Mouse (Mus musculus) MEL (cell line): ENCODE measurements around the gene S1pr3. TPM values are rescaled to one million over a fixed set of nuclear protein-coding genes. Genes with fewer than 3 reads are reported as not detected.

Source experiments
- DNase-seq: peaks from one replicate; pipeline ENCODE4 v3.0.0; 2011; ENCODE audit warnings: low read depth, low spot score
- H3K27ac ChIP-seq: 2 replicates; pipeline ENCODE4 v1.5.1; 2012; ENCODE audit warnings: low read depth, mild to moderate bottlenecking, control low read depth, low read length, moderate library complexity; ENCODE audit not compliant: control insufficient read depth
- H3K27me3 ChIP-seq, 2 experiments: fragments of 150-350 bp in 1 of 2; sonication (generic) in 1 of 2; 2 replicates each; pipeline ENCODE4 v1.6.1; 2012; ENCODE audit warnings: low read length in 2 of 2, mild to moderate bottlenecking in 2 of 2, improper control_type of control experiment in 1 of 2, moderate library complexity in 1 of 2; ENCODE audit not compliant: insufficient read depth in 2 of 2, control insufficient read depth in 1 of 2
- H3K36me3 ChIP-seq, 2 experiments: 2 replicates each; pipeline ENCODE4 v1.6.1; 2012 to 2014; ENCODE audit warnings: low read length in 2 of 2, improper control_type of control experiment in 1 of 2, inconsistent platforms in 1 of 2, mild to moderate bottlenecking in 1 of 2; ENCODE audit not compliant: insufficient read depth in 2 of 2, control insufficient read depth in 1 of 2
- H3K4me1 ChIP-seq, 2 experiments: fragments of 150-350 bp in 1 of 2; sonication (generic) in 1 of 2; 2 replicates each; pipeline ENCODE4 v1.6.1; 2012; ENCODE audit warnings: low read length in 2 of 2, improper control_type of control experiment in 1 of 2, mild to moderate bottlenecking in 1 of 2; ENCODE audit not compliant: insufficient read depth in 2 of 2, control insufficient read depth in 1 of 2
- H3K4me3 ChIP-seq, 2 experiments: fragments of 150-350 bp in 1 of 2; sonication (generic) in 1 of 2; 2 replicates each; pipeline ENCODE4 v1.5.1; 2012; ENCODE audit warnings: low read depth in 2 of 2, low read length in 2 of 2, mild to moderate bottlenecking in 2 of 2, moderate library complexity in 2 of 2, control low read depth in 1 of 2, improper control_type of control experiment in 1 of 2; ENCODE audit not compliant: control insufficient read depth in 1 of 2, insufficient read depth in 1 of 2
- H3K79me2 ChIP-seq: 2 replicates; pipeline ENCODE4 v1.6.1; 2012; ENCODE audit warnings: mild to moderate bottlenecking, low read length, moderate library complexity; ENCODE audit not compliant: control insufficient read depth, poor library complexity, insufficient read depth
- H3K9ac ChIP-seq: 2 replicates; pipeline ENCODE4 v1.6.1; 2012; ENCODE audit warnings: low read depth, mild to moderate bottlenecking, control low read depth, low read length, moderate library complexity; ENCODE audit not compliant: control insufficient read depth, poor library complexity, severe bottlenecking
- H3K9me3 ChIP-seq: fragments of 150-350 bp; sonication (generic); replicated peaks from 2 replicates; pipeline ENCODE4 v1.6.1; 2012; ENCODE audit warnings: mild to moderate bottlenecking, low read length, improper control_type of control experiment, moderate library complexity; ENCODE audit not compliant: insufficient read depth
- ELF1 ChIP-seq: IDR thresholded peaks from 2 replicates; pipeline ENCODE4 v1.6.1; 2014; ENCODE audit warnings: low read depth, mild to moderate bottlenecking, inconsistent platforms, low read length, improper control_type of control experiment, moderate library complexity
- ETS1 ChIP-seq: IDR thresholded peaks from 2 replicates; pipeline ENCODE4 v1.6.1; 2012; ENCODE audit warnings: low read depth, mild to moderate bottlenecking, inconsistent platforms, low read length, improper control_type of control experiment, moderate library complexity
- GATA1 ChIP-seq: IDR thresholded peaks from 2 replicates; pipeline ENCODE4 v1.6.1; 2011; ENCODE audit warnings: low read depth, low read length, improper control_type of control experiment
- HCFC1 ChIP-seq: IDR thresholded peaks from 2 replicates; pipeline ENCODE4 v1.6.1; 2012; ENCODE audit warnings: low read depth, mild to moderate bottlenecking, inconsistent platforms, low read length, improper control_type of control experiment, moderate library complexity
- KAT2A ChIP-seq: conservative IDR thresholded peaks from 2 replicates; pipeline ENCODE4 v1.6.1; 2012; ENCODE audit warnings: low read depth, low read length, improper control_type of control experiment, inconsistent platforms
- MAZ ChIP-seq: IDR thresholded peaks from 2 replicates; pipeline ENCODE4 v1.6.1; 2012; ENCODE audit warnings: low read depth, mild to moderate bottlenecking, inconsistent platforms, low read length, improper control_type of control experiment
- MYB ChIP-seq: IDR thresholded peaks from 2 replicates; pipeline ENCODE4 v1.6.1; 2011; ENCODE audit warnings: mild to moderate bottlenecking, low read depth, low read length, improper control_type of control experiment
- MYC ChIP-seq: IDR thresholded peaks from 2 replicates; pipeline ENCODE4 v1.6.1; 2011; ENCODE audit warnings: low read depth, mild to moderate bottlenecking, low read length, improper control_type of control experiment, moderate library complexity
- RAD21 ChIP-seq: IDR thresholded peaks from 2 replicates; pipeline ENCODE4 v1.6.1; 2011; ENCODE audit warnings: mild to moderate bottlenecking, low read depth, low read length, improper control_type of control experiment
- SMC3 ChIP-seq: IDR thresholded peaks from 2 replicates; pipeline ENCODE4 v1.6.1; 2011; ENCODE audit warnings: low read depth, low read length, improper control_type of control experiment
- TBP ChIP-seq: IDR thresholded peaks from 2 replicates; pipeline ENCODE4 v1.8.0; 2011; ENCODE audit warnings: low read depth, low read length, improper control_type of control experiment
- TCF12 ChIP-seq: IDR thresholded peaks from 2 replicates; pipeline ENCODE4 v1.6.1; 2014; ENCODE audit warnings: low read depth, mild to moderate bottlenecking, inconsistent platforms, low read length, improper control_type of control experiment, moderate library complexity
- USF1 ChIP-seq: IDR thresholded peaks from 2 replicates; pipeline ENCODE4 v1.6.1; 2014; ENCODE audit warnings: low read depth, mild to moderate bottlenecking, inconsistent platforms, low read length, improper control_type of control experiment, moderate library complexity
- ZC3H11A ChIP-seq: IDR thresholded peaks from 2 replicates; pipeline ENCODE4 v1.6.1; 2012; ENCODE audit warnings: low read depth, mild to moderate bottlenecking, inconsistent platforms, low read length, improper control_type of control experiment
- polyA plus RNA-seq, 2 experiments: library from polyadenylated mRNA; stranded (reverse) in 1 of 2; unstranded in 1 of 2; fragments of >175 nt in 1 of 2; fragments of >200 nt in 1 of 2; gene quantifications; 2 replicates each; pipeline versions ENCODE4 v1.2.1 to v1.2.4; 2012; ENCODE audit warnings: low replicate concordance in 2 of 2, low read depth in 1 of 2; ENCODE audit not compliant: insufficient read length in 2 of 2, insufficient read depth in 1 of 2, missing spikeins in 1 of 2
- total RNA-seq: library from RNA; depleted of rRNA; stranded (reverse); fragments of 300-350 nt; gene quantifications from 2 replicates; pipeline ENCODE4 v1.2.3, GENCODE M21; 2012

Gene S1pr3
- total and polyA plus RNA-seq, 3 experiments = not detected

DNA sequence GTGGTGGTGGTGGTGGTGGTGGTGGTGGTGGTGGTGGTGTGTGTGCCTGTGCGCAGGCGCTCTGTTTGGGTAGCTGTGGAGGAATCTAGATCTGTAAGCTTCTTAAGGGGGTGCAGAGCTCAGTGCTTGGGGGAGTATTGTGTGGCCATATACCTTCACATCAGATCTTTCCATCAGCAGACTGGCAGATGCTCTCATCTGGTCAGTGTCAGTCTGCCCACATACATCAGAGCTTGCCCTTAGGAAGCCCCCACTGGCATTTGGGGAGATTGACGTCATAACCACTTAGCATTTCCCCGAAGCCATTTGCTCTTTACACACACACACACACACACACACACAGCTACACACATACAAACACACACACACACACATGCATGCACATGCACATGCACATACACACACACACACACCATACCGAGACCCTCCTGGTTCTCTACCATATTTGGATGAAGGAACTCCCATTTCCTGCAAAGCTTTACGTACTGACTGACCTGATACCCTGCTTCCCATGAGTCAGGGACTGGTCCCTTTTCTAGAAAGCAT, 1.6 kb downstream of the S1pr3 start:
- TF ChIP-seq SMC3 (no peak), MYC (no peak), MYB (no peak), RAD21 (no peak), ETS1 (no peak), TCF12 (no peak), KAT2A (no peak), ELF1 (no peak), GATA1 (no peak)
- no peak for DNase-seq
- H3K36me3 ChIP-seq = no peaks in the 10 kb centered on the region
- H3K4me1 ChIP-seq = no peaks in the 10 kb centered on the region
- no peaks in the 10 kb centered on the region for H3K79me2 ChIP-seq
- no peak overlapping the region for H3K27ac ChIP-seq
- H3K27me3 ChIP-seq = no peaks in the 10 kb centered on the region
- H3K4me3 ChIP-seq = no peak overlapping the region
- H3K9me3 ChIP-seq = no peaks in the 10 kb centered on the region
- H3K9ac ChIP-seq = no peak overlapping the region

DNA sequence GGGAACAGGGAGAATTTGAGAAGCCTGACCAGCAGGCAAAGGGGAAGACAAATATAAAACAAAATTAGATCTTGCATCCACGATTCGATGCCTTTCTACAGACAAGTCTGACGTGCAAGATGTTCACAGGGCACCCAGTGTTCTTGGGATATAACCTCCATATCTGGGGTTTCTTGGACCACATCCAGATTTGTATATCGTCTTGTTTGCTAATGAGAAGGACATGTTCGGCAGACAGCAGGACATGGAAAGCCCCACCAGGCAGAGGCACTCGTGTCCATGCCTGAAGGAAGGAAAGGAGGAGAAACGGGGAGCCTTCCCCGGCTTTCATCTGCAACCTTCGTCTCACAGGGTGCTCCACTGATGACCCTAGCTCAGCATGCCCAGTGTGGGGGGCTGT, 2.8 kb downstream of the S1pr3 start:
- no peak overlapping the region for H3K4me3 ChIP-seq
- no peak for TF ChIP-seq ELF1
- TF ChIP-seq USF1 = no peak
- TF ChIP-seq HCFC1 = no peak
- TF ChIP-seq TBP = no peak
- no peaks in the 10 kb centered on the region for H3K9me3 ChIP-seq
- no peak for DNase-seq
- no peaks in the 10 kb centered on the region for H3K79me2 ChIP-seq
- no peaks in the 10 kb centered on the region for H3K36me3 ChIP-seq
- H3K9ac ChIP-seq = no peak overlapping the region
- H3K4me1 ChIP-seq = no peaks in the 10 kb centered on the region
- no peaks in the 10 kb centered on the region for H3K27me3 ChIP-seq
- H3K27ac ChIP-seq = no peak overlapping the region

- H3K36me3 ChIP-seq = no peaks in the 10 kb centered on the region
These were observed 3.4 kb downstream of the S1pr3 start for GRCm38 (mm10) chr13:51411696-51412430.

More at GRCm38 (mm10) chr13:51411696-51412430, 3.4 kb downstream of the S1pr3 start:
- TF ChIP-seq MAZ (no peak), ZC3H11A (no peak)
- Histone ChIP-seq H3K9ac (no peak overlapping the region), H3K27ac (no peak overlapping the region), H3K27me3 (no peaks in the 10 kb centered on the region), H3K4me1 (no peaks in the 10 kb centered on the region), H3K4me3 (no peak overlapping the region), H3K79me2 (no peaks in the 10 kb centered on the region), H3K9me3 (no peaks in the 10 kb centered on the region)
- no peak for DNase-seq
